ENCODE assay signal across 13 mouse cellular contexts in genomic region chr4:63375367-63375766, GRCm38 (mm10). TPM values are rescaled to one million over a fixed set of nuclear protein-coding genes. Genes with fewer than 3 reads are reported as not detected.
A peak's percentile ranks its signal among the peaks of the same experiment; 100 is the strongest.
DNase-seq lines count a peak whose midpoint lies in the region; ATAC-seq lines count a peak whose summit lies in the region.
"Had no signal": no experiment of that assay in that cellular context is flagged by ENCODE, and none has a peak within 500 bp of the region (broad histone marks: within the 10 kb centered on the region; RNA-seq: fewer than 3 reads in every experiment).

No protein-coding gene starts in this region.

- peak; percentile 43 for DNase-seq in adrenal gland, postnatal 10 days
- no peak for DNase-seq in adrenal gland, postnatal 25 days
- DNase-seq in hindbrain, embryonic 14.5 days (ENCODE audit: low spot score) = no peak
- DNase-seq in ovary, postnatal 14 days (ENCODE audit: low spot score) = peak; percentile 36
- DNase-seq in ovary, adult 18-20 months (ENCODE audit: low spot score) = no peak
- DNase-seq in skeletal muscle tissue, adult 2 months (ENCODE audit: low read depth, low spot score) = peak; percentile 55
- DNase-seq in layer of hippocampus, postnatal 36 days = no peak
- DNase-seq: cerebellum, adult 11-12 months; kidney, adult 18-20 months had no signal

- 48% methylated on average over 1 of the region's 1 CpGs for WGBS in hindbrain, embryonic 14.5 days
- WGBS in hindbrain, embryonic 12.5 days = 73% methylated on average over 1 of the region's 1 CpGs

- H3K4me1 ChIP-seq in hindbrain, embryonic 14.5 days (replicated peaks; ENCODE audit: control insufficient read depth, insufficient read depth, low read length) = no peaks in the 10 kb centered on the region
- H3K4me1 ChIP-seq in hindbrain, embryonic 12.5 days = peaks cover 7% of the 10 kb centered on the region

- peaks cover 57% of the 10 kb centered on the region for H3K36me3 ChIP-seq in hindbrain, embryonic 14.5 days (replicated peaks; ENCODE audit: control insufficient read depth, insufficient read depth)
- peaks cover 86% of the 10 kb centered on the region for H3K36me3 ChIP-seq in hindbrain, embryonic 12.5 days

- H3K9me3 ChIP-seq in hindbrain, embryonic 14.5 days (ENCODE audit: control insufficient read depth, low read length) = no peaks in the 10 kb centered on the region
- H3K9me3 ChIP-seq in hindbrain, embryonic 12.5 days (replicated peaks) = no peaks in the 10 kb centered on the region

- no peak overlapping the region for H3K9ac ChIP-seq in hindbrain, embryonic 14.5 days
- H3K9ac ChIP-seq in hindbrain, embryonic 12.5 days = no peak overlapping the region

- no peak overlapping the region for H3K4me2 ChIP-seq in hindbrain, embryonic 14.5 days (replicated peaks)
- no peak overlapping the region for H3K4me2 ChIP-seq in hindbrain, embryonic 12.5 days (replicated peaks)

- ATAC-seq in hindbrain, embryonic 14.5 days (ENCODE audit: low FRiP score) = peak; percentile 53
- ATAC-seq in hindbrain, embryonic 12.5 days (ENCODE audit: low FRiP score) = no peak

- H3K27me3 ChIP-seq in hindbrain, embryonic 14.5 days (ENCODE audit: control insufficient read depth, insufficient read depth, low read length) = no peaks in the 10 kb centered on the region
- H3K27me3 ChIP-seq in hindbrain, embryonic 12.5 days = no peaks in the 10 kb centered on the region

- H3K4me3 ChIP-seq in hindbrain, embryonic 14.5 days (replicated peaks; ENCODE audit: low read length) = no peak overlapping the region
- no peak overlapping the region for H3K4me3 ChIP-seq in hindbrain, embryonic 12.5 days
- H3K4me3 ChIP-seq: left cerebral cortex, adult 2 months had no signal

- no peak overlapping the region for H3K27ac ChIP-seq in hindbrain, embryonic 14.5 days
- no peak overlapping the region for H3K27ac ChIP-seq in hindbrain, embryonic 12.5 days
- H3K27ac ChIP-seq: left cerebral cortex, adult 2 months had no signal

RNA-seq across cellular contexts. Expression of gene Orm2, which starts 13.1 kb away (rescaled TPM):
- total RNA-seq in adrenal gland, postnatal 10 days (2021) = under 1 TPM in 1 of 2 experiments, not detected in 1; 0.84 TPM
- total RNA-seq in adrenal gland, postnatal 25 days (2021) = 3.3 and 6.7 TPM in 2 replicates
- polyA plus RNA-seq in hindbrain, embryonic 14.5 days (2014; fragmentation: Nextera tagmentation; extraction: Ambion mirVana) = not detected in 2 replicates
- not detected in 2 replicates for polyA plus RNA-seq in hindbrain, embryonic 12.5 days (2016; fragmentation: Nextera tagmentation; extraction: Ambion mirVana)
- not detected for total RNA-seq in layer of hippocampus, postnatal 36 days (2021)
- total RNA-seq: left cerebral cortex, adult 2 months; megakaryocyte, adult 5-6 weeks; MEL had no signal

RNA-seq across cellular contexts. Expression of gene Orm3, which starts 19.4 kb away (rescaled TPM):
- 1 to 10 TPM; 1.5 to 2.2 TPM for total RNA-seq in adrenal gland, postnatal 10 days (2021)
- total RNA-seq in adrenal gland, postnatal 25 days (2021) = 9.9 and 10.4 TPM in 2 replicates
- polyA plus RNA-seq in hindbrain, embryonic 14.5 days (2014; fragmentation: Nextera tagmentation; extraction: Ambion mirVana) = not detected in 2 replicates
- not detected in 2 replicates for polyA plus RNA-seq in hindbrain, embryonic 12.5 days (2016; fragmentation: Nextera tagmentation; extraction: Ambion mirVana)
- total RNA-seq in layer of hippocampus, postnatal 36 days (2021) = not detected
- total RNA-seq: left cerebral cortex, adult 2 months; megakaryocyte, adult 5-6 weeks; MEL had no signal

RNA-seq across cellular contexts. Expression of gene Akna, which starts 27.8 kb away (rescaled TPM):
- 1 to 10 TPM; 7.4 to 7.7 TPM for total RNA-seq in adrenal gland, postnatal 10 days (2021)
- 2.7 and 3.8 TPM in 2 replicates for total RNA-seq in adrenal gland, postnatal 25 days (2021)
- 3.9 and 4.6 TPM in 2 replicates for polyA plus RNA-seq in hindbrain, embryonic 14.5 days (2014; fragmentation: Nextera tagmentation; extraction: Ambion mirVana)
- polyA plus RNA-seq in hindbrain, embryonic 12.5 days (2016; fragmentation: Nextera tagmentation; extraction: Ambion mirVana) = 10.4 and 10.9 TPM in 2 replicates
- 1 to 10 TPM; 2.8 to 3.0 TPM for total RNA-seq in layer of hippocampus, postnatal 36 days (2021)

RNA-seq across cellular contexts. Expression of gene Orm1, which starts 31.0 kb away (rescaled TPM):
- 10 to 100 TPM in 1 of 2 experiments, 1 to 10 TPM in 1; 3.2 to 11.8 TPM for total RNA-seq in adrenal gland, postnatal 10 days (2021)
- 28.8 and 42.3 TPM in 2 replicates for total RNA-seq in adrenal gland, postnatal 25 days (2021)
- not detected in 2 replicates for polyA plus RNA-seq in hindbrain, embryonic 14.5 days (2014; fragmentation: Nextera tagmentation; extraction: Ambion mirVana)
- not detected in 2 replicates for polyA plus RNA-seq in hindbrain, embryonic 12.5 days (2016; fragmentation: Nextera tagmentation; extraction: Ambion mirVana)
- total RNA-seq in layer of hippocampus, postnatal 36 days (2021) = not detected
- total RNA-seq: left cerebral cortex, adult 2 months; MEL had no signal

Comparison
In these comparisons a context has a peak if more than half of its experiments do, and no peak if none do; other contexts are left out.
1. DNase-seq: peak in adrenal gland, postnatal 10 days (single experiment), ovary, postnatal 14 days (single experiment) and skeletal muscle tissue, adult 2 months (single experiment); none in adrenal gland, postnatal 25 days (single experiment), hindbrain, embryonic 14.5 days (single experiment), ovary, adult 18-20 months (single experiment) and layer of hippocampus, postnatal 36 days (0 of 2).